Mouse (Mus musculus) adrenal gland, adult 18-20 months (tissue): ENCODE measurements around the gene Tbc1d1. TPM values are rescaled to one million over a fixed set of nuclear protein-coding genes. Genes with fewer than 3 reads are reported as not detected.
"Not testable (repeated sequence)": the region's sequence is repeated elsewhere in the genome, so short reads cannot be mapped to it uniquely, and the experiment has no call there.

Experiments
- DNase-seq, 2 experiments: peaks; one replicate each; pipeline ENCODE4 v3.0.0; 2021 to 2022; ENCODE audit warnings: low spot score in 2 of 2
- total RNA-seq, 2 experiments: library from RNA; stranded (reverse); gene quantifications; 1 replicate in 1 of 2; 2 replicates in 1 of 2; pipeline ENCODE4 v1.2.3; 2021

The Tbc1d1 gene
- total RNA-seq, 2 experiments from 2014 or later = 10.0 to 17.6 TPM

GRCm38 (mm10) chr5:64301246-64301645 is 145.1 kb downstream of the Tbc1d1 start:
- no peak for DNase-seq

GRCm38 (mm10) chr5:64307289-64307688 is 151.2 kb downstream of the Tbc1d1 start:
- DNase-seq = no peak

- no peak for DNase-seq
Observed at GRCm38 (mm10) chr5:64312295-64312694, 156.2 kb downstream of the Tbc1d1 start.

GRCm38 (mm10) chr5:64313481-64313880 is 157.4 kb downstream of the Tbc1d1 start:
- no peak for DNase-seq

- no peak for DNase-seq
Observed at GRCm38 (mm10) chr5:64314288-64315052, 158.4 kb downstream of the Tbc1d1 start.

- no peak for DNase-seq
Observed at GRCm38 (mm10) chr5:64315088-64315487, 159.0 kb downstream of the Tbc1d1 start.

GRCm38 (mm10) chr5:64323286-64323685 is 167.2 kb downstream of the Tbc1d1 start:
- no peak for DNase-seq

- DNase-seq = no peak
Observed at GRCm38 (mm10) chr5:64324353-64324752, 168.2 kb downstream of the Tbc1d1 start.

GRCm38 (mm10) chr5:64324920-64325319 is 168.8 kb downstream of the Tbc1d1 start:
- DNase-seq = no peak

- DNase-seq = no peak
Observed at GRCm38 (mm10) chr5:64325741-64326355, 169.7 kb downstream of the Tbc1d1 start.

- DNase-seq = peak in 1 of 2 experiments; percentile 55
Observed at GRCm38 (mm10) chr5:64326427-64327181, 170.5 kb downstream of the Tbc1d1 start.

- DNase-seq = no peak
Observed at GRCm38 (mm10) chr5:64327212-64327902, 171.3 kb downstream of the Tbc1d1 start.

GRCm38 (mm10) chr5:64336767-64337408 is 180.8 kb downstream of the Tbc1d1 start:
- DNase-seq = no peak

- DNase-seq = not testable (repeated sequence)
Observed at GRCm38 (mm10) chr5:64338795-64339194, 182.7 kb downstream of the Tbc1d1 start.

- DNase-seq = no peak
Observed at GRCm38 (mm10) chr5:64340366-64340765, 184.3 kb downstream of the Tbc1d1 start.

GRCm38 (mm10) chr5:64341671-64342070 is 185.6 kb downstream of the Tbc1d1 start:
- DNase-seq = no peak

- DNase-seq = no peak
Observed at GRCm38 (mm10) chr5:64342138-64342537, 186.0 kb downstream of the Tbc1d1 start.

- DNase-seq = no peak
Observed at GRCm38 (mm10) chr5:64343972-64344700, 188.0 kb downstream of the Tbc1d1 start.

- DNase-seq = no peak
Observed at GRCm38 (mm10) chr5:64345181-64345735, 189.2 kb downstream of the Tbc1d1 start.

- no peak for DNase-seq
Observed at GRCm38 (mm10) chr5:64345761-64346160, 189.7 kb downstream of the Tbc1d1 start.
